Mouse (Mus musculus): ENCODE results near the gene Hnrnpll.

DNA sequence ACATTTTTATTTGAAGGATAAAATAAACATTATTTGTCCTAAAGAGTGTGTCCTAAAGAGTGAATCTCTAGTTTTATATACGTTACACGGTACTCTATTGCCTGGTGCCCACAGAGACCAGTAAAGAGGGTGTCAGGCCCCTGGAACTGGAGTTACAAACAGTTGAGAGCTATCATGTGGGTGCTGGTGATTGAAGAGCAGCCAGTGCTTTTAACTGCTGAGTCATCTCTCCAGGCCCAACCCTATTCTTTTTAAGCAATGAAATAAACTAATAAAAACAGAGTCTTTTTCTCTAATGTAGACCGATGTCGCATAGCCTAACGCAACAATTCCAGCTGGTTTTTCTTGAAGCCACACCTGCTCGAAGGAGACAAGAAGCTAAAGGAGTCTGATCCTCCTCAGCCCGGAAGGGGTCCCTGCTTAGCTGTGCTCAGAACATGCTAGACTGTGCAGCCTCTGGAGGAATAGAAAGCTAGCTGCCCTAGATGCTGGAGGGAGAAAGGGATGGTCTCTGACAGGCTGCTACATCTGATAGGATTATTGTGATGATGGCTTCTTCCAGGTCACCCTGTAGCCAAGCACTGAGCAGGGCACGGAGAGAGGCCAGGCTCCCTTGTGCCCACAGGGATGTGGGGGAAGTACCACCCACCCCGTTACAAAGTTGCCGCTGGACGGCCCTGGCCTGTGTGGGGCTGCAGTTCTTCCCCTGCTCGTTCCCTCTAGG lies 80.2 kb downstream of the Hnrnpll start:
- TF ChIP-seq CTCF (IDR thresholded peaks at IDR 0.05; ENCODE audit: low read depth, low read length): no peak
- no peak for TF ChIP-seq POLR2A (IDR thresholded peaks at IDR 0.05; ENCODE audit: extremely low read depth, insufficient read depth, low read length)

All from liver, adult 2 months (tissue).